Mouse (Mus musculus): ENCODE results near the gene Myo18b. TPM values are rescaled to one million over a fixed set of nuclear protein-coding genes. Genes with fewer than 3 reads are reported as not detected.

Gene Myo18b
- polyA plus RNA-seq, 1 experiment from 2014 or later: 1.1 TPM

- no peak for ATAC-seq (ENCODE audit: low read depth)
- Histone ChIP-seq H3K27me3 (ENCODE audit: control insufficient read depth, insufficient read depth, low read depth, low read length) (no peaks in the 10 kb centered on the region), H3K9ac (ENCODE audit: low read length) (no peak overlapping the region), H3K9me3 (ENCODE audit: control insufficient read depth, low read length) (no peaks in the 10 kb centered on the region), H3K27ac (ENCODE audit: low read length) (no peak overlapping the region), H3K36me3 (ENCODE audit: control insufficient read depth, insufficient read depth, low read length) (no peaks in the 10 kb centered on the region), H3K4me3 (ENCODE audit: low read length) (no peak overlapping the region), H3K4me2 (ENCODE audit: low read depth, low read length) (no peak overlapping the region), H3K4me1 (replicated peaks; ENCODE audit: control insufficient read depth, insufficient read depth, low read length) (no peaks in the 10 kb centered on the region)
- WGBS: 48% methylated on average over 4 of the region's 4 CpGs
These were observed 105.6 kb downstream of the Myo18b start for GRCm38 (mm10) chr5:112790376-112791111.

DNA sequence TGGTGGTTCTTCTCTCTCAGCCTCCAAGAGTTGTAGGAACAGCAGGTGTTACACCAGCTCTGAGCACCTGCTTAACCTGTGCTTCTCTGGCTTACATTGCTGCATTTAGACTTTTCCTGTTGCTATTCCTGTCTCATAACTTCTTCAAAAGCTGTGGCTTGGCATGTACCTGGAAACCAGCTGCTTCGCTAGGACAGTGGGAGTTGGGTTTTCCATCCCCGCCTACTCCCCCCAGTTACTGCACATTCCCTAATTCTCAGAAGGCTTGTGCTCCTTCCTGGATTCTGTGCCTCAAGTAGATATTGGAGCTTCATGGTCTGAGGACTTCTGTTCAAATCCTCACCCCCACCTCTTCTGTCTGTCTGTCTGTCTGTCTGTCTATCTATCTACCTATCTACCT is 107.7 kb downstream of the Myo18b start:
- Histone ChIP-seq H3K9me3 (ENCODE audit: control insufficient read depth, low read length) (no peaks in the 10 kb centered on the region), H3K4me3 (ENCODE audit: low read length) (no peak overlapping the region), H3K36me3 (ENCODE audit: control insufficient read depth, insufficient read depth, low read length) (no peaks in the 10 kb centered on the region), H3K27me3 (ENCODE audit: control insufficient read depth, insufficient read depth, low read depth, low read length) (no peaks in the 10 kb centered on the region), H3K4me2 (ENCODE audit: low read depth, low read length) (no peak overlapping the region), H3K27ac (ENCODE audit: low read length) (no peak overlapping the region), H3K9ac (ENCODE audit: low read length) (no peak overlapping the region), H3K4me1 (replicated peaks; ENCODE audit: control insufficient read depth, insufficient read depth, low read length) (no peaks in the 10 kb centered on the region)
- no peak for ATAC-seq (ENCODE audit: low read depth)
- WGBS: 82% methylated on average over 2 of the region's 2 CpGs

DNA sequence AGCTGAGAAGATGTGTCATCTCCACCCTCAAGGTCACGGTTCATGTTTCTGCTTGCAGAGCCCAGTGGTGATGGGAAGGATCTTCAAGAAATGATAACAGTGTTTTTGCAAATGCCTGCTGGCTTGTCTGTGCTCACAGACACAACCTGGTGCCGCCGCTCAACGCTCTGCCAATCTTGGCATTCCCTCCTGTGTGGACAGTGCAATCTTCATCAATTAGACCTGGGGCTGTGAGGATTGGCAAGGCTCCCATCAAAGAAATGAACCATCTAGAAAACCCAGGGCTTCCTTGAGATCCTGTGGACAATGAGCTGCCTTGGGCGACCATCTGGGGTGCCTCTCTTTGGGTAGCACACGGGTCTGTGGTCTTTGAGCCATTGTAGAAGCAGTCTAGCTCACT is 109.4 kb downstream of the Myo18b start:
- H3K36me3 ChIP-seq (ENCODE audit: control insufficient read depth, insufficient read depth, low read length): no peaks in the 10 kb centered on the region
- no peak overlapping the region for H3K27ac ChIP-seq (ENCODE audit: low read length)
- H3K4me1 ChIP-seq (replicated peaks; ENCODE audit: control insufficient read depth, insufficient read depth, low read length): no peaks in the 10 kb centered on the region
- WGBS: 78% methylated on average over 6 of the region's 6 CpGs
- H3K27me3 ChIP-seq (ENCODE audit: control insufficient read depth, insufficient read depth, low read depth, low read length): no peaks in the 10 kb centered on the region
- no peaks in the 10 kb centered on the region for H3K9me3 ChIP-seq (ENCODE audit: control insufficient read depth, low read length)
- no peak overlapping the region for H3K9ac ChIP-seq (ENCODE audit: low read length)
- ATAC-seq (ENCODE audit: low read depth): no peak
- H3K4me2 ChIP-seq (ENCODE audit: low read depth, low read length): no peak overlapping the region
- no peak overlapping the region for H3K4me3 ChIP-seq (ENCODE audit: low read length)

DNA sequence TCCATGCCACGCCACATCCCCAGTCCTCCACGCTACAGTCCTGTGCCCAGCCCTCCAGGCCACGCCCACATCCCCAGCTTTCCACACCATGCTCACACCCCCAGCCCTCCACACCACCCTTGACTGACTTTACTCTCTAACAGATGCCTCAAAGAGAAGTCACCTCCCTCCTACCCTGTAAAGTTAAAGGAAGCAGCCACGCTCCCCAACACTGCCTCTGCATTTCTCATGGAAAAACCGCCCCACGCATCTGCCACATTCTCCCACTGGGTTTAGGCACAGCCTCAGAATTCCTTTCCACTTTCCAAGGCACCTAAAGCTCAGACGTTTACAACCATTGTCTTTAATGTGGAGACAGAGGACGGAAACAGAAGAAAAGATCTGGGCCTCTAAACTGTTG is 110.1 kb downstream of the Myo18b start:
- H3K9me3 ChIP-seq (ENCODE audit: control insufficient read depth, low read length): no peaks in the 10 kb centered on the region
- H3K27me3 ChIP-seq (ENCODE audit: control insufficient read depth, insufficient read depth, low read depth, low read length): no peaks in the 10 kb centered on the region
- no peak overlapping the region for H3K9ac ChIP-seq (ENCODE audit: low read length)
- no peaks in the 10 kb centered on the region for H3K4me1 ChIP-seq (replicated peaks; ENCODE audit: control insufficient read depth, insufficient read depth, low read length)
- H3K4me2 ChIP-seq (ENCODE audit: low read depth, low read length): no peak overlapping the region
- H3K4me3 ChIP-seq (ENCODE audit: low read length): no peak overlapping the region
- H3K36me3 ChIP-seq (ENCODE audit: control insufficient read depth, insufficient read depth, low read length): no peaks in the 10 kb centered on the region
- no peak overlapping the region for H3K27ac ChIP-seq (ENCODE audit: low read length)
- WGBS: 75% methylated on average over 8 of the region's 8 CpGs
- ATAC-seq (ENCODE audit: low read depth): no peak

DNA sequence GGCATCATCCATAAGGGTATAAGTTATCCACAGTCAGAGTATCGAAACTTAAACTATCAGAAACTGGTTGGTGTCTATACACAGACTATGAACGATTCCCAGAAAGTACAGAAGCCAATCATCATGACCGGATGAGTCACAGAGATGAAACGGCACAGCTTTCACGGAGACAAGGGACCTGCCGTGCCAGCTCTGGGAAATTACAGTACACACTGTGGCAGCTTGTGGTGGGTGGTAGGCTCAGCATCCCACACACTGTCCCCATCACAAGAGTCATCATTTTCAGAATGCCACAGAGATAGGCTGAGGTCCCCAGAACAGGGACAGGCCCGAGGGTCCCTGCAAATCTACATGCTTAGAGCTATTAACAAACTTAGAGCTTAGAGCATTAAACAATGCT is 114.4 kb downstream of the Myo18b start:
- H3K27me3 ChIP-seq (ENCODE audit: control insufficient read depth, insufficient read depth, low read depth, low read length): no peaks in the 10 kb centered on the region
- H3K27ac ChIP-seq (ENCODE audit: low read length): no peak overlapping the region
- H3K4me1 ChIP-seq (replicated peaks; ENCODE audit: control insufficient read depth, insufficient read depth, low read length): no peaks in the 10 kb centered on the region; the same call in 1 of the 2 replicates
- ATAC-seq (ENCODE audit: low read depth): no peak
- H3K9ac ChIP-seq (ENCODE audit: low read length): no peak overlapping the region
- H3K36me3 ChIP-seq (ENCODE audit: control insufficient read depth, insufficient read depth, low read length): no peaks in the 10 kb centered on the region
- H3K4me2 ChIP-seq (ENCODE audit: low read depth, low read length): no peak overlapping the region
- WGBS: 82% methylated on average over 7 of the region's 7 CpGs
- H3K4me3 ChIP-seq (ENCODE audit: low read length): no peak overlapping the region
- H3K9me3 ChIP-seq (ENCODE audit: control insufficient read depth, low read length): no peaks in the 10 kb centered on the region

DNA sequence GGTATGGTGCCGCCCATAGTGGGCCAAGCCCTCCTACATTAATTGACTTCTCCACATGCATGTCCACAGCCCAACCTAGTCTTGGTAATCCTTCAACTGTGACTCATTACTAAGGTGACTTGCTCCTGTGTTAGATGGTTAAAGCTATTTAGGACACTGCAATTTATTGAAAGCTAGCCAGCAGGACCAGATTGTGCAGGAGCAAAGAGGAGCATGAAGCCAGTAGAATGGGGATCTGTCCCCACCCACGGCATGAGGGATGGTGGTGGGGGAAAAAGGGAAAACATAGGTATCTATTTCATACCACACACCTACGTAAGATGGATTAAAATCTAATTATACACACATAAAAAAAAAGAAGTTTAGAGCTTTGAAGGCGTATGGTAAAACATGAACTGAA is 114.9 kb downstream of the Myo18b start:
- H3K27me3 ChIP-seq (ENCODE audit: control insufficient read depth, insufficient read depth, low read depth, low read length): no peaks in the 10 kb centered on the region
- no peaks in the 10 kb centered on the region for H3K9me3 ChIP-seq (ENCODE audit: control insufficient read depth, low read length)
- 81% methylated on average over 4 of the region's 4 CpGs for WGBS
- ATAC-seq (ENCODE audit: low read depth): no peak
- H3K9ac ChIP-seq (ENCODE audit: low read length): no peak overlapping the region
- no peak overlapping the region for H3K27ac ChIP-seq (ENCODE audit: low read length)
- no peak overlapping the region for H3K4me3 ChIP-seq (ENCODE audit: low read length)
- no peak overlapping the region for H3K4me2 ChIP-seq (ENCODE audit: low read depth, low read length)
- no peaks in the 10 kb centered on the region; the same call in 1 of the 2 replicates for H3K4me1 ChIP-seq (replicated peaks; ENCODE audit: control insufficient read depth, insufficient read depth, low read length)
- no peaks in the 10 kb centered on the region for H3K36me3 ChIP-seq (ENCODE audit: control insufficient read depth, insufficient read depth, low read length)

GRCm38 (mm10) chr5:112780383-112780782 is 115.8 kb downstream of the Myo18b start:
- peak; percentile 23; the same call in 1 of the 2 replicates for ATAC-seq (ENCODE audit: low read depth)
- Histone ChIP-seq H3K27ac (ENCODE audit: low read length) (no peak overlapping the region), H3K36me3 (ENCODE audit: control insufficient read depth, insufficient read depth, low read length) (no peaks in the 10 kb centered on the region), H3K9ac (ENCODE audit: low read length) (no peak overlapping the region), H3K4me1 (replicated peaks; ENCODE audit: control insufficient read depth, insufficient read depth, low read length) (no peaks in the 10 kb centered on the region; the same call in 1 of the 2 replicates), H3K9me3 (ENCODE audit: control insufficient read depth, low read length) (no peaks in the 10 kb centered on the region), H3K4me3 (ENCODE audit: low read length) (no peak overlapping the region), H3K4me2 (ENCODE audit: low read depth, low read length) (no peak overlapping the region), H3K27me3 (ENCODE audit: control insufficient read depth, insufficient read depth, low read depth, low read length) (no peaks in the 10 kb centered on the region)
- WGBS: 32% methylated on average over 5 of the region's 5 CpGs

- Histone ChIP-seq H3K9me3 (ENCODE audit: control insufficient read depth, low read length) (no peaks in the 10 kb centered on the region), H3K4me1 (replicated peaks; ENCODE audit: control insufficient read depth, insufficient read depth, low read length) (no peaks in the 10 kb centered on the region; the same call in 1 of the 2 replicates), H3K9ac (ENCODE audit: low read length) (no peak overlapping the region), H3K36me3 (ENCODE audit: control insufficient read depth, insufficient read depth, low read length) (no peaks in the 10 kb centered on the region), H3K4me2 (ENCODE audit: low read depth, low read length) (peak overlapping the region; percentile 10; the same call in 1 of the 2 replicates), H3K4me3 (ENCODE audit: low read length) (no peak overlapping the region), H3K27ac (ENCODE audit: low read length) (no peak overlapping the region), H3K27me3 (ENCODE audit: control insufficient read depth, insufficient read depth, low read depth, low read length) (no peaks in the 10 kb centered on the region)
- WGBS: 11% methylated on average over 15 of the region's 15 CpGs
- ATAC-seq (ENCODE audit: low read depth): peak; percentile 71; the same call in 1 of the 2 replicates
These were observed 119.3 kb downstream of the Myo18b start for GRCm38 (mm10) chr5:112776781-112777405.

GRCm38 (mm10) chr5:112773429-112773828 is 122.7 kb downstream of the Myo18b start:
- Histone ChIP-seq H3K9me3 (ENCODE audit: control insufficient read depth, low read length) (no peaks in the 10 kb centered on the region), H3K4me1 (replicated peaks; ENCODE audit: control insufficient read depth, insufficient read depth, low read length) (no peaks in the 10 kb centered on the region), H3K4me3 (ENCODE audit: low read length) (no peak overlapping the region), H3K9ac (ENCODE audit: low read length) (no peak overlapping the region), H3K27ac (ENCODE audit: low read length) (no peak overlapping the region), H3K36me3 (ENCODE audit: control insufficient read depth, insufficient read depth, low read length) (no peaks in the 10 kb centered on the region), H3K27me3 (ENCODE audit: control insufficient read depth, insufficient read depth, low read depth, low read length) (no peaks in the 10 kb centered on the region), H3K4me2 (ENCODE audit: low read depth, low read length) (no peak overlapping the region)
- 34% methylated on average over 4 of the region's 4 CpGs for WGBS
- ATAC-seq (ENCODE audit: low read depth): no peak

All from lung, embryonic 16.5 days (tissue).